ENCODE assay signal across 8 mouse cellular contexts in the genomic region with DNA sequence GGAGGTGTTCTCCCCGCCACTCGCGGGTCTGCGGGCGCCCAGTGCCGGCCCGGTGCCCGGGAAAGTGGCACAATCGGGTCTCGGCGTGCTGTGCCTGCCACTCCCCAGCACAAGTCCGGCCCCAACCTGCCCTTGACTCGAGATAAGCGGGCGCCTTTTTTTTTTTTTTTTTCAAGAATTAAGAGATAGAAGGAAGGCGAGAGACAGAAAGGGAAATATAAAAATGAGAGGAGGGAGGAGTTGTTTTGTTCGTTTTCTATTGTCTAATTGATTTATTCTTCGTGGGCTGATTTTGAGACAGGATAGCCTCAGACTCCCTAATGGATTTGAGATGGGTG. TPM values are rescaled to one million over a fixed set of nuclear protein-coding genes. Genes with fewer than 3 reads are reported as not detected.
DNase-seq lines count a peak whose midpoint lies in the region; ATAC-seq and TF ChIP-seq lines count a peak whose summit lies in the region.

No protein-coding gene starts in this region.

- H3K4me3 ChIP-seq in gastrocnemius, adult 2 months = peak overlapping the region; percentile 94
- peak overlapping the region; percentile 68 for H3K4me3 ChIP-seq in spleen, adult 2 months (ENCODE audit: extremely low read depth, insufficient read depth, insufficient read length)
- H3K4me3 ChIP-seq in limb, embryonic 14.5 days (replicated peaks; ENCODE audit: low read length) = peak overlapping the region; percentile 61
- H3K4me3 ChIP-seq in stomach, embryonic 15.5 days (replicated peaks) = peak overlapping the region; percentile 78

- H3K4me2 ChIP-seq in limb, embryonic 14.5 days (replicated peaks; ENCODE audit: low read depth, low read length, severe bottlenecking) = peak overlapping the region; percentile 79
- H3K4me2 ChIP-seq in stomach, embryonic 15.5 days = peak overlapping the region; percentile 81

- DNase-seq in gastrocnemius, adult 2 months = no peak
- DNase-seq in gastrocnemius, postnatal 25 days = no peak
- no peak for DNase-seq in spleen, adult 2 months (ENCODE audit: low read depth in 1 of 2, low spot score in 2 of 2)
- DNase-seq in spleen, postnatal 36 days (ENCODE audit: low spot score in 2 of 2) = no peak
- no peak for DNase-seq in limb, embryonic 14.5 days (ENCODE audit: low spot score)
- no peak for DNase-seq in cerebellum, adult 11-12 months
- DNase-seq in adrenal gland, postnatal 4 days (ENCODE audit: low spot score in 2 of 2) = no peak

- peak overlapping the region; percentile 87 for H3K27ac ChIP-seq in gastrocnemius, adult 2 months
- H3K27ac ChIP-seq in spleen, adult 2 months (ENCODE audit: insufficient read depth, low read length) = no peak overlapping the region
- H3K27ac ChIP-seq in limb, embryonic 14.5 days (replicated peaks; ENCODE audit: low read depth, low read length) = no peak overlapping the region
- H3K27ac ChIP-seq in stomach, embryonic 15.5 days = peak overlapping the region; percentile 92

- no peak for TF ChIP-seq POLR2A in spleen, adult 2 months (IDR thresholded peaks at IDR 0.05; ENCODE audit: low read depth, low read length)
- no peak for TF ChIP-seq POLR2A in limb, embryonic 14.5 days (IDR thresholded peaks at IDR 0.05; ENCODE audit: borderline replicate concordance, extremely low read depth, insufficient read depth, insufficient read length)

- H3K9me3 ChIP-seq in limb, embryonic 14.5 days (ENCODE audit: control insufficient read depth, low read length) = no peaks in the 10 kb centered on the region
- no peaks in the 10 kb centered on the region for H3K9me3 ChIP-seq in stomach, embryonic 15.5 days

- TF ChIP-seq CTCF in gastrocnemius, adult 2 months (IDR thresholded peaks at IDR 0.05) = no peak
- no peak for TF ChIP-seq CTCF in spleen, adult 2 months (IDR thresholded peaks at IDR 0.05; ENCODE audit: extremely low read depth, insufficient read depth, insufficient read length, insufficient replicate concordance)

- no peak for ATAC-seq in limb, embryonic 14.5 days (ENCODE audit: low FRiP score, low read depth)
- no peak for ATAC-seq in stomach, embryonic 15.5 days (ENCODE audit: insufficient read depth, low FRiP score, low read depth)

- intact Hi-C loops in gastrocnemius, adult 2 months (cut with DNase I) = no loop called here

- under 1% methylated on average over 18 of the region's 18 CpGs for WGBS in spleen, adult 2 months
- 0% methylated on average over 18 of the region's 18 CpGs for WGBS in limb, embryonic 14.5 days
- under 1% methylated on average over 18 of the region's 18 CpGs for WGBS in stomach, embryonic 15.5 days

- peak overlapping the region; percentile 64 for H3K9ac ChIP-seq in limb, embryonic 14.5 days (ENCODE audit: low read depth, low read length, severe bottlenecking)
- no peak overlapping the region; the same call in 1 of the 2 replicates for H3K9ac ChIP-seq in stomach, embryonic 15.5 days

- H3K36me3 ChIP-seq in spleen, adult 2 months (ENCODE audit: control insufficient read depth, insufficient read depth, low read length) = no peaks in the 10 kb centered on the region
- H3K36me3 ChIP-seq in limb, embryonic 14.5 days (ENCODE audit: control insufficient read depth, insufficient read depth, low read length) = no peaks in the 10 kb centered on the region
- no peaks in the 10 kb centered on the region for H3K36me3 ChIP-seq in stomach, embryonic 15.5 days

- H3K27me3 ChIP-seq in spleen, adult 2 months (ENCODE audit: control insufficient read depth, insufficient read depth, low read length) = no peaks in the 10 kb centered on the region
- H3K27me3 ChIP-seq in limb, embryonic 14.5 days (ENCODE audit: control insufficient read depth, insufficient read depth, low read length) = no peaks in the 10 kb centered on the region
- no peaks in the 10 kb centered on the region for H3K27me3 ChIP-seq in stomach, embryonic 15.5 days (replicated peaks)

- peaks cover 5% of the 10 kb centered on the region for H3K4me1 ChIP-seq in spleen, adult 2 months (ENCODE audit: control insufficient read depth, insufficient read depth, insufficient read length)
- peaks cover 13% of the 10 kb centered on the region for H3K4me1 ChIP-seq in limb, embryonic 14.5 days (ENCODE audit: control insufficient read depth, insufficient read depth, low read length)
- H3K4me1 ChIP-seq in stomach, embryonic 15.5 days = peaks cover 37% of the 10 kb centered on the region

RNA-seq across cellular contexts. Expression of a gene that starts 0.4 kb away (rescaled TPM):
- total RNA-seq in gastrocnemius, adult 2 months (2021) = 1 to 10 TPM; 5.8 to 8.7 TPM
- 10 to 100 TPM in 1 of 2 experiments, 1 to 10 TPM in 1; 8.6 to 10.5 TPM for total RNA-seq in gastrocnemius, postnatal 25 days (2021)
- 56.5 and 63.1 TPM in 2 replicates for polyA plus RNA-seq in spleen, adult 2 months (2012; rRNA removed)
- polyA plus RNA-seq in limb, embryonic 14.5 days (2012; rRNA removed) = 60.7 and 62.1 TPM in 2 replicates
- 29.9 and 34.0 TPM in 2 replicates for polyA plus RNA-seq in limb, embryonic 14.5 days (2014; fragmentation: Nextera tagmentation; extraction: Ambion mirVana)
- polyA plus RNA-seq in stomach, embryonic 15.5 days (2015; fragmentation: Nextera tagmentation; extraction: Ambion mirVana) = 82.3 and 92.6 TPM in 2 replicates
- total RNA-seq in adrenal gland, postnatal 4 days (2021) = 10 to 100 TPM; 78.2 to 81.1 TPM

RNA-seq across cellular contexts. Expression of a gene that starts 8.3 kb away (rescaled TPM):
- total RNA-seq in gastrocnemius, adult 2 months (2021) = not detected
- not detected for total RNA-seq in gastrocnemius, postnatal 25 days (2021)
- polyA plus RNA-seq in spleen, adult 2 months (2012; rRNA removed) = not detected in 2 replicates
- polyA plus RNA-seq in limb, embryonic 14.5 days (2012; rRNA removed) = not detected in 2 replicates
- polyA plus RNA-seq in limb, embryonic 14.5 days (2014; fragmentation: Nextera tagmentation; extraction: Ambion mirVana) = 0.33 TPM in 1 of 2 replicates, not detected in the other
- polyA plus RNA-seq in stomach, embryonic 15.5 days (2015; fragmentation: Nextera tagmentation; extraction: Ambion mirVana) = not detected in 2 replicates
- not detected for total RNA-seq in adrenal gland, postnatal 4 days (2021)

RNA-seq across cellular contexts. Expression of a gene that starts 34.8 kb away (rescaled TPM):
- total RNA-seq in gastrocnemius, adult 2 months (2021) = 10 to 100 TPM; 12.4 to 12.9 TPM
- 10 to 100 TPM in 1 of 2 experiments, 1 to 10 TPM in 1; 9.0 to 10.7 TPM for total RNA-seq in gastrocnemius, postnatal 25 days (2021)
- 9.7 and 10.4 TPM in 2 replicates for polyA plus RNA-seq in spleen, adult 2 months (2012; rRNA removed)
- 17.4 and 18.6 TPM in 2 replicates for polyA plus RNA-seq in limb, embryonic 14.5 days (2012; rRNA removed)
- polyA plus RNA-seq in limb, embryonic 14.5 days (2014; fragmentation: Nextera tagmentation; extraction: Ambion mirVana) = 13.0 and 15.3 TPM in 2 replicates
- polyA plus RNA-seq in stomach, embryonic 15.5 days (2015; fragmentation: Nextera tagmentation; extraction: Ambion mirVana) = 18.8 and 20.1 TPM in 2 replicates
- 10 to 100 TPM; 18.2 to 20.8 TPM for total RNA-seq in adrenal gland, postnatal 4 days (2021)

RNA-seq across cellular contexts. Expression of a gene that starts 34.8 kb away (rescaled TPM):
- 10 to 100 TPM; 14.9 to 24.0 TPM for total RNA-seq in gastrocnemius, adult 2 months (2021)
- 10 to 100 TPM; 20.3 to 20.6 TPM for total RNA-seq in gastrocnemius, postnatal 25 days (2021)
- 50.2 and 58.1 TPM in 2 replicates for polyA plus RNA-seq in spleen, adult 2 months (2012; rRNA removed)
- 61.0 and 68.5 TPM in 2 replicates for polyA plus RNA-seq in limb, embryonic 14.5 days (2012; rRNA removed)
- polyA plus RNA-seq in limb, embryonic 14.5 days (2014; fragmentation: Nextera tagmentation; extraction: Ambion mirVana) = 46.1 and 47.9 TPM in 2 replicates
- 67.6 and 69.2 TPM in 2 replicates for polyA plus RNA-seq in stomach, embryonic 15.5 days (2015; fragmentation: Nextera tagmentation; extraction: Ambion mirVana)
- total RNA-seq in adrenal gland, postnatal 4 days (2021) = 10 to 100 TPM; 78.2 to 82.1 TPM

Comparison
In these comparisons a context has a peak if more than half of its experiments do, and no peak if none do; other contexts are left out.
1. H3K27ac ChIP-seq: peak in gastrocnemius, adult 2 months (single experiment) and stomach, embryonic 15.5 days (single experiment); none in spleen, adult 2 months (single experiment) and limb, embryonic 14.5 days (single experiment).
2. RNA of a gene that starts 0.4 kb away (total RNA-seq): 78.2 to 81.1 TPM in adrenal gland, postnatal 4 days; 8.6 to 10.5 TPM in gastrocnemius, postnatal 25 days and 5.8 to 8.7 TPM in gastrocnemius, adult 2 months; every median in the first group is over 4 times any median in the second.
3. Peak in every context shown above with its lines, with median percentiles within 50 percentile points of each other: H3K4me3 ChIP-seq.